Mouse (Mus musculus) limb, embryonic 13.5 days (tissue): ENCODE measurements around the gene Cpb2. TPM values are rescaled to one million over a fixed set of nuclear protein-coding genes. Genes with fewer than 3 reads are reported as not detected.

Source experiments
- ATAC-seq: fragments of 200-750 bp; cut with Nextera tagmentation; 2 replicates; pipeline ENCODE4 v1.8.0; 2017; ENCODE audit warnings: low read depth, moderate number of reproducible peaks, moderate TSS enrichment; ENCODE audit not compliant: low FRiP score
- H3K27ac ChIP-seq: fragments of 300-500 bp; sonication (generic); 2 replicates; pipeline ENCODE4 v1.5.1; 2015; ENCODE audit warnings: inconsistent platforms, mild to moderate bottlenecking, moderate library complexity
- H3K27me3 ChIP-seq: fragments of 300-500 bp; sonication (generic); 2 replicates; pipeline ENCODE4 v1.6.1; 2015; ENCODE audit warnings: mild to moderate bottlenecking, inconsistent platforms
- H3K36me3 ChIP-seq: fragments of 300-500 bp; sonication (generic); 2 replicates; pipeline ENCODE4 v1.6.1; 2015; ENCODE audit warnings: inconsistent platforms, mild to moderate bottlenecking, moderate library complexity
- H3K4me1 ChIP-seq: fragments of 300-500 bp; sonication (generic); 2 replicates; pipeline ENCODE4 v1.6.1; 2015; ENCODE audit warnings: inconsistent platforms
- H3K4me2 ChIP-seq: fragments of 300-500 bp; sonication (generic); replicated peaks from 2 replicates; pipeline ENCODE4 v1.6.1; 2015; ENCODE audit warnings: inconsistent platforms, mild to moderate bottlenecking, moderate library complexity
- H3K4me3 ChIP-seq: fragments of 300-500 bp; sonication (generic); 2 replicates; pipeline ENCODE4 v1.5.1; 2015; ENCODE audit warnings: moderate library complexity, mild to moderate bottlenecking, inconsistent platforms
- H3K9ac ChIP-seq: fragments of 300-500 bp; sonication (generic); 2 replicates; pipeline ENCODE4 v1.6.1; 2015; ENCODE audit warnings: mild to moderate bottlenecking, inconsistent platforms
- H3K9me3 ChIP-seq: fragments of 300-500 bp; sonication (generic); 2 replicates; pipeline ENCODE4 v1.6.1; 2016; ENCODE audit warnings: inconsistent platforms
- WGBS: fragments of 180-500 bp; shearing (Covaris S2); methylation state at CpG from one replicate; pipeline ENCODE4 v1.1.7; 2015; 5-methylcytosine and 5-hydroxymethylcytosine counted together
- polyA plus RNA-seq: library from polyadenylated mRNA; unstranded; fragments of >200 nt; fragmentation: Nextera tagmentation; extraction: Ambion mirVana; gene quantifications from 2 replicates; pipeline ENCODE4 v1.2.1, GENCODE M21; 2015

The Cpb2 gene
- polyA plus RNA-seq, 1 experiment from 2014 or later = not detected

GRCm38 (mm10) chr14:75269531-75269930 lies 27.4 kb downstream of the Cpb2 start:
- Histone ChIP-seq H3K27ac (no peak overlapping the region), H3K4me2 (no peak overlapping the region), H3K27me3 (peaks cover 3% of the 10 kb centered on the region; the same call in 1 of the 2 replicates), H3K9me3 (no peaks in the 10 kb centered on the region), H3K36me3 (no peaks in the 10 kb centered on the region), H3K4me1 (no peaks in the 10 kb centered on the region), H3K4me3 (no peak overlapping the region), H3K9ac (no peak overlapping the region)
- no peak for ATAC-seq
- WGBS = 87% methylated on average over 5 of the region's 5 CpGs

DNA sequence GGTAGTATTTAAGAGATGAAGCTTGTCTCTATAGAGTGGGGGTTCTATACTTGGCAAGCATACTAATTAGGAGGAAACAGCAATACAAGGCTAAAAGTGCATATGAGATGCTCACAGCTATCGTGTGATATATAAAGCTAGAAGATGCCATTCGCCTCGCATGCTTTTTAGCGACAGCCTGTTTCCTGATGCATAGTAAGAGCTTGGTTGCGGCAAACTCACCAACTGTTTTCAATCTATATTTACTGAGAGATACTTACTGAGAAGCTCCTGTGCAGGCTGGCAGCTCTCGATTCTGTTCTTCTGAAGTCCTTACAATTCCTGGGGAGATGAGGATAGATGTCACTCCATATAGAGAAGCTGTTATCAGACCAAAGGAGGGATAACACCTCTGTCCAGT lies 37.6 kb downstream of the Cpb2 start:
- Histone ChIP-seq H3K9ac (no peak overlapping the region), H3K27me3 (peaks cover 9% of the 10 kb centered on the region), H3K4me2 (no peak overlapping the region), H3K27ac (no peak overlapping the region), H3K4me1 (peaks cover 6% of the 10 kb centered on the region; the same call in 1 of the 2 replicates), H3K9me3 (no peaks in the 10 kb centered on the region), H3K36me3 (no peaks in the 10 kb centered on the region), H3K4me3 (no peak overlapping the region)
- 84% methylated on average over 6 of the region's 6 CpGs for WGBS
- no peak for ATAC-seq

DNA sequence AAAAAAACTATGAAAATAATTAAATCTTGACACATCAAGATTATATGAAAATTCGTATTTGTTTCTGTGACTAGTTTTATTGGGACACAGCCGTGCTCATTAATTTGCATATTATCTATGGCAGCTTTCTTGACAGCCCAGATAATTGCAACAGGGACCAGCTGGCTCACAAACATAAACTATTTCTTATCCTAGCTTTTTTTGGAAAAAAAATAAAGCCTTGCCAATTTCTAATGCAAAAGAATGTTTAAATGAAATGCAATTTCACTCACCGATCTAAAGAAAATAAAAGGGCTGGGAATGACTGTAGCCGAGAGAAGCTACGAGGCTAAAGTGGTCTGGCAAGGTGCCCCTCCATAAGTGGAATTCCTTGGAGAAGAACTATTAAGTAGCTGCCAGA lies 38.3 kb downstream of the Cpb2 start:
- H3K27me3 ChIP-seq = peaks cover 9% of the 10 kb centered on the region
- H3K36me3 ChIP-seq = no peaks in the 10 kb centered on the region
- H3K9me3 ChIP-seq = no peaks in the 10 kb centered on the region
- no peak overlapping the region for H3K27ac ChIP-seq
- WGBS = 73% methylated on average over 5 of the region's 5 CpGs
- peaks cover 12% of the 10 kb centered on the region for H3K4me1 ChIP-seq
- no peak overlapping the region for H3K4me2 ChIP-seq
- ATAC-seq = no peak
- H3K9ac ChIP-seq = no peak overlapping the region
- no peak overlapping the region for H3K4me3 ChIP-seq

DNA sequence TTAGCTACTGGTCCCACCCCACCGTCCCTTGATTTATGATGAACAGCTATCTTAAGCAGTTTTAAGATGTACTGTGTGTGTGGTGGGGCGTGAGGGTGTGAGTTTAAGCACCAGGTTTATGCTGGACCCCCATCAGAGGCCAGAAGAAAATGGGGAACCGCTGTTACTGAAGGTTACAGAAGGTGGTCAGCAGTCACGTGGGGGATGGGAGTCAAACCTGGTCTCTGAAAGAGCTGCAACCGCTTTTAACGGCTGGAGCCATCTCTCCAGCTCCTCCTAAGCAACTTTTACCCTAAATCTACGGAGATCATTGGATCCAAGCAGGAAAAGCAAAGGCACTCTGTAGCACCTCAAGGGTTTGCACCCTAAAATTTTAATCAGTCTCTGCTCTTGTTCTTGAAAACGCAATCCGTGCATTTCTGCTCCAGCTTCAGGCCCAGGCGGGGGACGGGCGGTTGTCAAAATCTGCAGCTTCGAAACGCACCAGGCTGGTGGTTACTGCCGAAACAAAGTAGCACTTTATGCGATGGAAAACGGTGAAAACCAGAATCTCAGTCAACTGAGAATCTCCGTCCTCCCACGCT lies 41.6 kb downstream of the Cpb2 start:
- 4% methylated on average over 19 of the region's 19 CpGs for WGBS
- Histone ChIP-seq H3K9me3 (no peaks in the 10 kb centered on the region), H3K9ac (peak overlapping the region; percentile 89), H3K36me3 (no peaks in the 10 kb centered on the region), H3K4me3 (peak overlapping the region; percentile 68), H3K4me1 (peaks cover 14% of the 10 kb centered on the region), H3K27me3 (peaks cover 9% of the 10 kb centered on the region), H3K27ac (peak overlapping the region; percentile 39; the same call in 1 of the 2 replicates), H3K4me2 (peak overlapping the region; percentile 88)
- ATAC-seq = peak; percentile 45

DNA sequence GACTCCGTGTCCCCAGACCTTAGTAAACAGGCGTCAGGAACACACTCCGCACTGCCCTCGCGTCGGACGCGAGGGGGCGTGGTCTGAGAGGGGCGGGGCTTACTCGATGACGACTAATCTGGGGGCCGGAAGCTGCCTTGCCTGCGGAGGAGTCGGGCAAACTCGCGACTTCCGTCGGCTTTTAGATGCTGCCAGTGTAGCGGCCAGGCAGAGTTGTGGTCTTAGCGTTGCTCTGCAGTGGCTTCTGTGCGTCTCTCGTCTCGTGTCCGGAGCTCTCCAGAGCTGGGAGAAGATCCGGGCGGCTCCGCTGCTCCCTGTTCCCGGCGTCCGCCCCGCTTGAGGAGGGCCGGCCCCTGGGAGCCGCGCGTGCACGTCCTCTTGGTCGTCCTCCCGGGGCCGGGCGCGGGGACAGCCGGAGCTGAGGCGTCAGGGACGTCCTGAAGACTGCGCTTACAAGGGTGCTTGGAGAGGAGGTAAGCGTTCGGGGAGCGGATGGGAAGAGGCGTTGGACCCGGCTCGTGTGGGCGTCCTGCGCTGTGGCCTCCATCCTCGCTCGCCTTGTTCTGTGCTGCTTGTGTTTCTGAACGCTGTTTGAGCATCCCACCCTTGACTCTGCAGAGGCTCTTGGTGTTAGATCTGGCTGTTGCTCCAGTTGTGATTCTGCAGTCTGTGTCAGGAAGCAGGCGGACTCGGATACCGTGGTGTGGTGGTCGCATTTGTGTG lies 42.3 kb downstream of the Cpb2 start, which contains the start of gene Zc3h13:
TSS of gene Zc3h13 (plus strand) at position 181 of the 723 bp plus-strand sequence.
- under 1% methylated on average over 61 of the region's 61 CpGs for WGBS

GRCm38 (mm10) chr14:75301081-75301480 lies 59.0 kb downstream of the Cpb2 start:
- no peaks in the 10 kb centered on the region for H3K9me3 ChIP-seq
- ATAC-seq = no peak
- H3K4me1 ChIP-seq = no peaks in the 10 kb centered on the region
- H3K27me3 ChIP-seq = no peaks in the 10 kb centered on the region
- 100% methylated on average over 1 of the region's 1 CpGs for WGBS
- no peak overlapping the region for H3K9ac ChIP-seq
- H3K36me3 ChIP-seq = no peaks in the 10 kb centered on the region
- H3K4me3 ChIP-seq = no peak overlapping the region
- no peak overlapping the region for H3K27ac ChIP-seq
- no peak overlapping the region for H3K4me2 ChIP-seq

More for the DNA sequence above, 42.3 kb downstream of the Cpb2 start, which contains the start of gene Zc3h13:
- H3K4me2 ChIP-seq = peak within 1 kb of the TSS; percentile 88
- no peaks in the 10 kb centered on the region for H3K36me3 ChIP-seq
- H3K9ac ChIP-seq = peak within 1 kb of the TSS; percentile 89
- H3K27me3 ChIP-seq = peaks cover 7% of the 10 kb centered on the region
- peak within 1 kb of the TSS; percentile 39; the same call in 1 of the 2 replicates for H3K27ac ChIP-seq
- no peaks in the 10 kb centered on the region for H3K9me3 ChIP-seq
- H3K4me3 ChIP-seq = peak within 1 kb of the TSS; percentile 68
- peak; percentile 99 for ATAC-seq
- H3K4me1 ChIP-seq = peaks cover 14% of the 10 kb centered on the region

GRCm38 (mm10) chr14:75303807-75304206 lies 61.7 kb downstream of the Cpb2 start:
- Histone ChIP-seq H3K36me3 (no peaks in the 10 kb centered on the region), H3K9ac (no peak overlapping the region), H3K27ac (no peak overlapping the region), H3K9me3 (no peaks in the 10 kb centered on the region), H3K27me3 (no peaks in the 10 kb centered on the region), H3K4me2 (no peak overlapping the region), H3K4me1 (no peaks in the 10 kb centered on the region), H3K4me3 (no peak overlapping the region)
- ATAC-seq = no peak
- WGBS = 34% methylated on average over 5 of the region's 5 CpGs

DNA sequence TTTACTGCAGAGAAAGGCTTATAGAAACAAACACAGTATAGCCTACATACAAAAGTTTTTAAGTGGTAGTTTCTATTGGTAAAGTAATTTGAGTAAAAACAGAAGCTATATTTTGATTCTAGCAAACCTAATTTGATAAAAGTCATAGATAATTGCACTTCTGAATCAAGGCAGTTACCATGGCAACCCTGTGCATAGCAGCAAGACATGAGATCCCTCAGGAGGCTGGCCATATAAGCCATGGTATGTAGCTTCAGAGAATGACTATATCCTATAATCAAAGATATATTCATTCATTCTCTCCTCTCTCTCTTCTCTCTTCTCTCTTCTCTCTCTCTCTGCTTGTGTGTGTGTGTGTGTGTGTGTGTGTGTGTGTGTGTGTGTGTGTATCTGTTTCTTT lies 65.8 kb downstream of the Cpb2 start:
- Histone ChIP-seq H3K27ac (no peak overlapping the region), H3K36me3 (peaks cover 6% of the 10 kb centered on the region; the same call in 1 of the 2 replicates), H3K9me3 (no peaks in the 10 kb centered on the region), H3K4me2 (no peak overlapping the region), H3K4me1 (no peaks in the 10 kb centered on the region), H3K4me3 (no peak overlapping the region), H3K9ac (no peak overlapping the region), H3K27me3 (no peaks in the 10 kb centered on the region)
- ATAC-seq = no peak

DNA sequence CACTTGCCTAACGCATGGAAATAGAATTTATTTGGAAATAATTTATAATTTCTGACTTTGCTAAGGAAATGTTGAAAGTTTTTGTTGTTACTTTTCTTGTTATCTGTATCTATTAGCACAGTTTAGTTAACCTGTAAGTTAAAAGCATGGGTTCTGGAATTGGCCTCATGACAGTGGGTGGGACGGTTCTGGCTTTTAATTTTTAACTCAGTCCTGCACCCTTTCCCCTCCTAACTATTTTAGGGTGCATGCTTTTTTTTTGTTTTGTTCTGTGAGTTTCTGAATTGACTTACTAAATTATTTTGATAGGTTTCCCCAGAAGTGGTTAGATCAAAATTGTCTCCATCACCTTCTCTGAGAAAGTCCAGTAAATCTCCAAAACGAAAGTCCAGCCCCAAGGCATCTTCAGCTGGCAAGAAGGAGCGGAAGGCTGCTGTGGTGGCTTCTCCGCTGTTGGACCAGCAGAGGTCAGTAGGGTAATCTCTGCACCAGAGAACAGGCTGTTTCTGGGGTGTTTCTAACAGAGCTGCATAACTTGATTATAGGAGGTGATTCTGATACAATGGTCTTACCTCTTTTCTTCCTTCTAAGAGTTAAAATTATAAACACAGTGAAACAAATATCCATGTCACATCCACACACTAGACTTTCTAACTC lies 67.4 kb downstream of the Cpb2 start:
- WGBS = 71% methylated on average over 5 of the region's 5 CpGs
- Histone ChIP-seq H3K4me3 (no peak overlapping the region), H3K36me3 (peaks cover 7% of the 10 kb centered on the region; the same call in 1 of the 2 replicates), H3K27ac (no peak overlapping the region), H3K9me3 (no peaks in the 10 kb centered on the region), H3K9ac (no peak overlapping the region), H3K27me3 (no peaks in the 10 kb centered on the region), H3K4me2 (no peak overlapping the region), H3K4me1 (no peaks in the 10 kb centered on the region)
- ATAC-seq = no peak

DNA sequence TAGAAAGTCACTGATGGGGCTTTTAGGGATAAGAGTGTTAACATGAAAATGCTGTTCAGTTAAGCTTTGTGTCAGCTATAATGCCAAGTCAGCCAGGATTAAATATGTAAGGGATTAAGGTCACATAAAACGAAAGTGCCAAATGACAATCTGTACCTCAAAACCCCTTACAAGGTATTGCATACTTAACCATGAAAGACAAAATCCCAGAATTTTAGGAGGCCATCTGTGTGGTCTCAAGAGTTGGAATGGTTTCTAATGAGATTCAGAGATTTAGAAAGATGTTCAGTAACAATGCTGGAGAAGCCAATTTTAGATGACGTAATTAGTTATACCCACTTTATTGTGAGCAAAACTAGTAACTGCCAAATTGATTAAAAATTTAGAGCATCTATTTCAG lies 72.4 kb downstream of the Cpb2 start:
- Histone ChIP-seq H3K27ac (no peak overlapping the region), H3K9me3 (no peaks in the 10 kb centered on the region), H3K36me3 (peaks cover 7% of the 10 kb centered on the region; the same call in 1 of the 2 replicates), H3K27me3 (no peaks in the 10 kb centered on the region), H3K4me1 (no peaks in the 10 kb centered on the region), H3K4me2 (no peak overlapping the region), H3K4me3 (no peak overlapping the region), H3K9ac (no peak overlapping the region)
- WGBS = 84% methylated on average over 2 of the region's 2 CpGs
- ATAC-seq = no peak

- peaks cover 23% of the 10 kb centered on the region for H3K36me3 ChIP-seq
- no peak overlapping the region for H3K9ac ChIP-seq
- no peaks in the 10 kb centered on the region for H3K27me3 ChIP-seq
- 88% methylated on average over 2 of the region's 2 CpGs for WGBS
- no peak for ATAC-seq
- no peak overlapping the region for H3K4me2 ChIP-seq
- H3K4me3 ChIP-seq = no peak overlapping the region
- H3K27ac ChIP-seq = no peak overlapping the region
- H3K4me1 ChIP-seq = no peaks in the 10 kb centered on the region
- no peaks in the 10 kb centered on the region for H3K9me3 ChIP-seq
Measured at GRCm38 (mm10) chr14:75318736-75319135, 76.6 kb downstream of the Cpb2 start.

DNA sequence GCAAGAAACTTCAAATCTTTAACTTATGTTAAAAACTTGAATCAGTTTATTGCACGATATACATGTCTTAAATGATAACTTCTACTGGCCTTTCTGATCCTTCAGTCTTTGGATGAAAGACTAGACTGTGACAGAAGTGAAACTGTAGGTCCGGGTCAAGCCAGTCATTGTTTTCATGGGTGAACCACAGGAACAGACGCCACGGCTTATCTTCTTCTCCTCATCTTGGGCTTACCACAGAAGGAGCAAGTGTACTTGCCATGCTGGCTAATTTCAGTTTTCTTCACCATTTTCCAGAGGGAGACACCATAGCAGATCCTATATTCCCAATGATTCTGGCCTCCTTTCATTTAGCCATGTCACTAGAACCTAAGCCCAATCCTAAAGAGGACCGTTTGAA lies 78.2 kb downstream of the Cpb2 start:
- Histone ChIP-seq H3K27me3 (no peaks in the 10 kb centered on the region), H3K4me2 (no peak overlapping the region), H3K4me1 (no peaks in the 10 kb centered on the region), H3K27ac (no peak overlapping the region), H3K9me3 (no peaks in the 10 kb centered on the region), H3K9ac (no peak overlapping the region), H3K4me3 (no peak overlapping the region), H3K36me3 (peaks cover 34% of the 10 kb centered on the region)
- no peak for ATAC-seq
- WGBS = 93% methylated on average over 5 of the region's 5 CpGs
